Mouse (Mus musculus): ENCODE data around the gene Hoxa1. TPM values are rescaled to one million over a fixed set of nuclear protein-coding genes. Genes with fewer than 3 reads are reported as not detected.

The Hoxa1 gene
- polyA plus RNA-seq, 1 experiment from 2014 or later, result 2.0 TPM

DNA sequence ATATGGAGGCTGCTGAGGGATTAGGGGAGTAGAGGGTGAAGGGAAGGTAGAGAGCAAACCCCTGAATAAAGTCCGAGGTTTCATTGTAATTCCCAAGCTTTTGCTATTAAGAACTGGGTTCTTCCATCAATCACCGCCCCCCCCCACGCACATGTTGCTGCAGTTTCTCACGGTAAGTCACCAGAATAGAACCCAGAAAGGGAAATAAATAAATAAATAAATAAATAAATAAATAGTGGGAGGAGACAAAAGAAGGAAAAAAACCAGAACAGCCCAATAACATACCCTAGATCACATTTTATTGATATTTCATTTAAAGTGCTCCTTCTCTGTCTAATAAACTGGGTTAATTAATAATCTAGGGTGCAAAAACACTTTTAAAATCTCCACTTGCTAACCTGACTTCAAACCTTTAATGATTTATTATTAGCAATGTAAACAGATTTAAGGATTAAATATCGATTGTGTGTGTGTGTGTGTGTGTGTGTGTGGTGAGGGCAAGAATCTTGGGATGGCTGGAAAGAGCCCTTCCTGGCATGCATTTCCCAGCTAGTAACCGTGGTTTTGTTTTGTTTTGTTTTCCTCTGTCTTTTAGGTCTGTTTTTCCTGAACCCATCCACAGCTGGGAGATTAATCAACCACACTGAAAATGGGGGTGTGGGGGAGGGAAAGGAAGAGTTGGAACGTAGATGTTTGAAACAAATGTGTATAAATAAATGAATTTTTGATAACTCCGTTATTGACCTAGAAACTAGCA is 3.4 kb upstream of the Hoxa1 start:
- peaks cover 3% of the 10 kb centered on the region; the same call in 1 of the 2 replicates for H3K27me3 ChIP-seq
- peaks cover 91% of the 10 kb centered on the region for H3K4me1 ChIP-seq (replicated peaks)
- H3K4me3 ChIP-seq, result peak overlapping the region; percentile 89

GRCm38 (mm10) chr6:52160511-52161335 is 2.6 kb upstream of the Hoxa1 start:
- H3K27me3 ChIP-seq, result peaks cover 11% of the 10 kb centered on the region; the same call in 1 of the 2 replicates
- under 1% methylated on average over 30 of the region's 30 CpGs for WGBS
- no peaks in the 10 kb centered on the region for H3K36me3 ChIP-seq
- H3K4me2 ChIP-seq, result peak overlapping the region; percentile 75
- peak overlapping the region; percentile 92 for H3K9ac ChIP-seq
- peaks cover 91% of the 10 kb centered on the region for H3K4me1 ChIP-seq (replicated peaks)
- H3K4me3 ChIP-seq, result peak overlapping the region; percentile 89
- 0 out of 2 replicates have a peak, but pooled peaks have one; percentile 29 for ATAC-seq (ENCODE audit: low read depth)
- H3K27ac ChIP-seq (replicated peaks), result peak overlapping the region; percentile 99
- no peaks in the 10 kb centered on the region for H3K9me3 ChIP-seq

More for the DNA sequence above, 3.4 kb upstream of the Hoxa1 start:
- ATAC-seq (ENCODE audit: low read depth), result no peak
- no peaks in the 10 kb centered on the region for H3K9me3 ChIP-seq
- H3K4me2 ChIP-seq, result peak overlapping the region; percentile 75
- no peaks in the 10 kb centered on the region for H3K36me3 ChIP-seq
- H3K9ac ChIP-seq, result peak overlapping the region; percentile 92
- WGBS, result 4% methylated on average over 8 of the region's 8 CpGs
- H3K27ac ChIP-seq (replicated peaks), result peak overlapping the region; percentile 99

- no peaks in the 10 kb centered on the region for H3K9me3 ChIP-seq
- no peaks in the 10 kb centered on the region for H3K36me3 ChIP-seq
- WGBS, result 5% methylated on average over 9 of the region's 9 CpGs
- peaks cover 15% of the 10 kb centered on the region for H3K27me3 ChIP-seq
- peak overlapping the region; percentile 89 for H3K4me3 ChIP-seq
- peak overlapping the region; percentile 92 for H3K9ac ChIP-seq
- peak overlapping the region; percentile 75 for H3K4me2 ChIP-seq
- H3K27ac ChIP-seq (replicated peaks), result peak overlapping the region; percentile 99
- ATAC-seq (ENCODE audit: low read depth), result no peak
- peaks cover 85% of the 10 kb centered on the region for H3K4me1 ChIP-seq (replicated peaks)
Observed at GRCm38 (mm10) chr6:52159979-52160378, 1.9 kb upstream of the Hoxa1 start.

DNA sequence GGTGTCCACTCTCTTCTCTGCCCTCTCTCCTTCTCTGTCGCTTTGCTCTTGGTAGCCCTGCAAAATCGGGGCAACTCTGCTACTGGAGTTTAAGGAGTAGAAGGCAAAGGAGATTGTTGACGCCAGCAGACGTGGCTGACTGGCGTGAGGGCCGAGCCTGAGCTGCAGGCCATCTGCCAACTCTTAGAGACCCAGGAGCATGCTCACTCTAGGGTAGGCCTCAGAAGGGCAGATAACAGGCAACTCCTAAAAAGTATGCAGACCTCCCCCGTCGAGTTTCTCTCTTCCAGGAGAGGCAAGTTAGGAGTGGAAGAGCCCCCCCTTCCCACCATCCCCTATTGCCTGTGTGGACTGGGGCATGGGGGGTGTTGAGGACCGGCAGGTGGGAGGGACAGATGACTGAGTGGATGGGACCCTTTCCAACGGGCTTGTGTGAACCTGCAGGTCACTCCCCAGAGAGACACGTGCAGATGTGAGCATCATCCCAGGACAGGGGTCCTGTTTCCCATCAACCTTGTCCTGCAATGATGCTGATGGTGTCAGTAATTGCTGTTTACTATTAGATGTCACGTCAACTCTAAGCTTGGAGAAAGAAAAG is 1.1 kb upstream of the Hoxa1 start:
- Histone ChIP-seq H3K27ac (replicated peaks) (peak overlapping the region; percentile 99), H3K27me3 (peaks cover 15% of the 10 kb centered on the region)

GRCm38 (mm10) chr6:52157466-52158275 is 446 bp downstream of the Hoxa1 start:
- Histone ChIP-seq H3K4me2 (peak overlapping the region; percentile 75), H3K27ac (replicated peaks) (peak overlapping the region; percentile 68), H3K27me3 (peaks cover 20% of the 10 kb centered on the region), H3K36me3 (no peaks in the 10 kb centered on the region), H3K4me1 (replicated peaks) (peaks cover 83% of the 10 kb centered on the region), H3K9ac (peak overlapping the region; percentile 92), H3K9me3 (no peaks in the 10 kb centered on the region), H3K4me3 (peak overlapping the region; percentile 89)
- 1% methylated on average over 32 of the region's 32 CpGs for WGBS
- peak; percentile 33; the same call in 1 of the 2 replicates for ATAC-seq (ENCODE audit: low read depth)

More for the DNA sequence above, 1.1 kb upstream of the Hoxa1 start:
- peak overlapping the region; percentile 75 for H3K4me2 ChIP-seq
- H3K36me3 ChIP-seq, result no peaks in the 10 kb centered on the region
- peak overlapping the region; percentile 92 for H3K9ac ChIP-seq
- H3K4me1 ChIP-seq (replicated peaks), result peaks cover 84% of the 10 kb centered on the region
- H3K4me3 ChIP-seq, result peak overlapping the region; percentile 89
- H3K9me3 ChIP-seq, result no peaks in the 10 kb centered on the region
- WGBS, result 1% methylated on average over 12 of the region's 12 CpGs
- ATAC-seq (ENCODE audit: low read depth), result no peak

DNA sequence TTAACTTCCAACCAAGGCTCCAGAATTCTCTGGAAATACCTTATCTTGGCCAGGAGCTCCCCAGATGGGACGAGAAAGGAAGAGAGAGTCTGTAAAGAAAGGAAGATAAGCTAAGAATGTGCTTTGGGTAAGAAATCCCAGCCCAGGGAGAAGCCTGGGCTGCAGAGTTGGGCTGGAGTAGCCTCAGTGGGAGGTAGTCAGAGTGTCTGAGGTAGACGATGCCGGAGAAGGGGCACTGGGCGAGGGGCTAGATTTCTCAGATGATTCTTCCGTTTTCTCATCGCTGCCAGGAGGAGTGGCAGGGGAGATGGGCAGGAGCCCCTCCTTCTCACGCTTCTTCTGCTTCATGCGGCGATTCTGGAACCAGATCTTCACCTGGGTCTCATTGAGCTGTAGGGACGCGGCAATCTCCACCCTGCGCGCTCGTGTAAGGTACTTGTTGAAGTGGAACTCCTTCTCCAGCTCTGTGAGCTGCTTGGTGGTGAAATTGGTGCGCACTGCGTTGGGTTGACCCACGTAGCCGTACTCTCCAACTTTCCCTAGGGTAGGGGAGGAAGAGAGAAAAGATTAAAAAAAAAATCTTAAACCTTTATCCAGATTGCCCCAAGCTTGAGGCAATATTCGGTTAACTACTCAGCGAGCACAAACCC is 1.4 kb downstream of the Hoxa1 start:
- Histone ChIP-seq H3K9ac (peak overlapping the region; percentile 92), H3K9me3 (no peaks in the 10 kb centered on the region), H3K4me2 (peak overlapping the region; percentile 75), H3K4me3 (peak overlapping the region; percentile 89), H3K4me1 (replicated peaks) (peaks cover 81% of the 10 kb centered on the region), H3K27ac (replicated peaks) (no peak overlapping the region; the same call in 1 of the 2 replicates), H3K36me3 (no peaks in the 10 kb centered on the region), H3K27me3 (peaks cover 26% of the 10 kb centered on the region)
- 3% methylated on average over 20 of the region's 20 CpGs for WGBS
- no peak for ATAC-seq (ENCODE audit: low read depth)

GRCm38 (mm10) chr6:52155471-52155870 is 2.6 kb downstream of the Hoxa1 start:
- Histone ChIP-seq H3K27ac (replicated peaks) (no peak overlapping the region), H3K4me2 (peak overlapping the region; percentile 75), H3K4me1 (replicated peaks) (peaks cover 77% of the 10 kb centered on the region), H3K4me3 (0 out of 2 replicates have a peak overlapping the region, but pooled peaks have one; percentile 89), H3K9ac (0 out of 2 replicates have a peak overlapping the region, but pooled peaks have one; percentile 17), H3K9me3 (no peaks in the 10 kb centered on the region), H3K36me3 (no peaks in the 10 kb centered on the region), H3K27me3 (peaks cover 26% of the 10 kb centered on the region)
- ATAC-seq (ENCODE audit: low read depth), result no peak
- WGBS, result 45% methylated on average over 3 of the region's 3 CpGs

DNA sequence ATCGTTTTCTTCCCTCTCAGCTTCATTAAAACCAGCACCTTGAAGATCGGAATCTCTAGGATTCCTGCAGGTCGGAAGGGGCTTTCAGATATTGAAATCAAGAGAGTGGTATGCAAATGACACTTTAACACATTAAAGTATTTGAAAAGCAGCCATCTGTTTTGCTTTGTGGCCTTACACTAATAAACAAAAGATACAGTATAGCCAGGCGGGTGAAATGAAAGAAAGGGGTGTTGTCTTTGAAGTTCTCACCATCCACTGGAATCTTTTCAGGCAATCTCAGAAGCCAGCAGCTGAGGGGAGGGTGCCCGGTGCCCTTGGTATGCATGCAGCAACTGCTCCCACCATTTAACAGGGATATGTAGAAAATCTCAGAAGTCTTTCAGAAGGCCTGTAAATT is 4.1 kb downstream of the Hoxa1 start:
- Histone ChIP-seq H3K27ac (replicated peaks) (no peak overlapping the region), H3K9me3 (no peaks in the 10 kb centered on the region), H3K9ac (no peak overlapping the region), H3K36me3 (no peaks in the 10 kb centered on the region), H3K4me1 (replicated peaks) (peaks cover 66% of the 10 kb centered on the region), H3K4me3 (no peak overlapping the region), H3K27me3 (peaks cover 35% of the 10 kb centered on the region), H3K4me2 (0 out of 2 replicates have a peak overlapping the region, but pooled peaks have one; percentile 1)
- no peak for ATAC-seq (ENCODE audit: low read depth)
- WGBS, result 19% methylated on average over 5 of the region's 5 CpGs

DNA sequence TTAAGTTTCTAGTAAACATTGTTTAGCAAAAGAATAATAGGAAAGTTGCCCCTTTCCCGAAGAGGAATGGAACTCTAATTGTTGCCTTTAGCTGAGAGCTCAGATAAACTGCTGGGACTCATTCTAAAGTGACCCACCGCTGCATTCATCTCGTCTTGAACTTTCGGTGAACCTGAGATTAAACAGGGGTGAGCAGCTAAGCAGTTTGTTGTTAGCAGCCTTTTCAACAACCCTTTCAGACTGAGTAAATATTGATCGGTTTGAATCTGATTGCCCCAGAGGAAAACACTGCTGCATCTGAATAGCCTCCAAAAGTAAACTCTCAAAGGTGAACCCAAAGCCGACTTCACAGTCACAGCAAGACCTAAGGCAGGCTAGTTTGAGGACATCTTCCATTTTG is 4.8 kb downstream of the Hoxa1 start:
- H3K4me2 ChIP-seq, result 0 out of 2 replicates have a peak overlapping the region, but pooled peaks have one; percentile 13
- H3K27me3 ChIP-seq, result peaks cover 35% of the 10 kb centered on the region
- peaks cover 64% of the 10 kb centered on the region for H3K4me1 ChIP-seq (replicated peaks)
- H3K27ac ChIP-seq (replicated peaks), result 0 out of 2 replicates have a peak overlapping the region, but pooled peaks have one; percentile 28
- H3K36me3 ChIP-seq, result no peaks in the 10 kb centered on the region
- H3K4me3 ChIP-seq, result no peak overlapping the region
- ATAC-seq (ENCODE audit: low read depth), result no peak
- H3K9me3 ChIP-seq, result no peaks in the 10 kb centered on the region
- H3K9ac ChIP-seq, result no peak overlapping the region
- WGBS, result 5% methylated on average over 6 of the region's 6 CpGs

DNA sequence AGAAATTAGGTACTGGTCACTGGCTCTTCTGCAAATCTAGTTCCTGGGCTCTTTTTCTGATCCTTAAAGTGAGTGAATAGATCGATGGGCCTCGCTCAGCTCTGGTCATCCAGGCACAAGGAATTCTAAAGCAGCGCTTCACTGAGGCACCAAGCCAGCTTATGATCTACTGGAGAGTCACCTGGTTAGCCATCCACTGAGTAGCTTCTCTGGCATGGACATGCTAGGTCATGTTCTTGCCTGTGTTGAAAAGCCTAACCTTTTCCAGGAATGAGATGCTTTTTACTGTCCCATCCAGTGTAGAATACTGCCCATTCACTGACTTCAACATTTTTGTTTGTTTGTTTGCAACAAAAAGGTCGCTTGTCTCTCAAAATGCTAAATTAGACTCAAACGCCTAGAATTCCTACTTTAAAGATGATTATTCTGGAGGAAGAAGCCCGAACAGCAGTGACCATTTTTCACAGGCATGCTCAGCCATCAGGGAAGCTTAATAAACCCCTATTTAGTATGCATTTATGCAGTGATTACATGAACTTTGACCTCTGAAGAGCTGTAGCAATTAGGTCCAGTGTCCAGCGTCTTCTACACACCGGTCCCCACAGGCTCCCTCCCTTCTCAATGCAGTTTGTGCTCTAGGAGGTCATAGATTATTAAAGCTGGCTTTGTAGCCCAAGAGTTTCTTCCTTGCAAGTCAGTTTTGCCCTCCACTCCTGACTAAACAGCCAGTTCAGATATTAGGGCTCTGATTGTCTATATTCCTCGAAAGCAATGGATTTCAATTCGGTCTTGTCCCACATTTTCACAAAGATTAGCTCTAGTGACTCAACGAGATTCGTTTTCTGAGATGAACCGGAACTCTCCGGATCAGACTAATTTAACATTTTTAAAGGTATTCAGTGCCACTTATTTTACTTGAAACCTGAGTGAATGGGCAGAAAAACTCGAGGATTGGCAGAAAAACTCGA is 5.6 kb downstream of the Hoxa1 start:
- no peaks in the 10 kb centered on the region for H3K36me3 ChIP-seq
- no peaks in the 10 kb centered on the region for H3K9me3 ChIP-seq
- H3K4me2 ChIP-seq, result 0 out of 2 replicates have a peak overlapping the region, but pooled peaks have one; percentile 13
- H3K9ac ChIP-seq, result no peak overlapping the region
- 0 out of 2 replicates have a peak overlapping the region, but pooled peaks have one; percentile 28 for H3K27ac ChIP-seq (replicated peaks)
- 14% methylated on average over 16 of the region's 16 CpGs for WGBS
- H3K4me3 ChIP-seq, result no peak overlapping the region
- peaks cover 59% of the 10 kb centered on the region for H3K4me1 ChIP-seq (replicated peaks)
- no peak for ATAC-seq (ENCODE audit: low read depth)
- peaks cover 35% of the 10 kb centered on the region for H3K27me3 ChIP-seq

Measured in neural tube, embryonic 13.5 days (tissue).